Mouse (Mus musculus): ENCODE measurements around the gene Adamts8.

Adamts8 gene

GRCm38 (mm10) chr9:30921261-30922103 lies 20.9 kb upstream of the Adamts8 start:
- no peak for DNase-seq (ENCODE audit: low read depth, low spot score)

GRCm38 (mm10) chr9:30922197-30922894 lies 20.0 kb upstream of the Adamts8 start, which contains the start of gene Adamts15:
Gene Adamts15 (minus strand): TSS chr9:30922452.
- DNase-seq (ENCODE audit: low read depth, low spot score), result no peak

GRCm38 (mm10) chr9:30928759-30929158 lies 13.6 kb upstream of the Adamts8 start:
- no peak for DNase-seq (ENCODE audit: low read depth, low spot score)

GRCm38 (mm10) chr9:30932346-30932745 lies 10.0 kb upstream of the Adamts8 start:
- no peak for DNase-seq (ENCODE audit: low read depth, low spot score)

GRCm38 (mm10) chr9:30934827-30935226 lies 7.5 kb upstream of the Adamts8 start:
- no peak for DNase-seq (ENCODE audit: low read depth, low spot score)

- no peak for DNase-seq (ENCODE audit: low read depth, low spot score)
Observed at GRCm38 (mm10) chr9:30936674-30937438, 5.5 kb upstream of the Adamts8 start.

GRCm38 (mm10) chr9:30940328-30940727 lies 2.0 kb upstream of the Adamts8 start:
- DNase-seq (ENCODE audit: low read depth, low spot score), result peak; percentile 81

GRCm38 (mm10) chr9:30943341-30943740 lies 979 bp downstream of the Adamts8 start:
- no peak for DNase-seq (ENCODE audit: low read depth, low spot score)

- DNase-seq (ENCODE audit: low read depth, low spot score), result no peak
Observed at GRCm38 (mm10) chr9:30944234-30944633, 1.9 kb downstream of the Adamts8 start.

- DNase-seq (ENCODE audit: low read depth, low spot score), result no peak
Observed at GRCm38 (mm10) chr9:30945276-30945675, 2.9 kb downstream of the Adamts8 start.

GRCm38 (mm10) chr9:30949422-30949821 lies 7.1 kb downstream of the Adamts8 start:
- DNase-seq (ENCODE audit: low read depth, low spot score), result no peak

GRCm38 (mm10) chr9:30949971-30950370 lies 7.6 kb downstream of the Adamts8 start:
- DNase-seq (ENCODE audit: low read depth, low spot score), result no peak

- DNase-seq (ENCODE audit: low read depth, low spot score), result no peak
Observed at GRCm38 (mm10) chr9:30950592-30950991, 8.2 kb downstream of the Adamts8 start.

- no peak for DNase-seq (ENCODE audit: low read depth, low spot score)
Observed at GRCm38 (mm10) chr9:30951461-30951860, 9.1 kb downstream of the Adamts8 start.

- no peak for DNase-seq (ENCODE audit: low read depth, low spot score)
Observed at GRCm38 (mm10) chr9:30953287-30953686, 10.9 kb downstream of the Adamts8 start.

- DNase-seq (ENCODE audit: low read depth, low spot score), result no peak
Observed at GRCm38 (mm10) chr9:30955246-30955645, 12.9 kb downstream of the Adamts8 start.

GRCm38 (mm10) chr9:30963780-30964179 lies 21.4 kb downstream of the Adamts8 start:
- no peak for DNase-seq (ENCODE audit: low read depth, low spot score)

GRCm38 (mm10) chr9:30964685-30965084 lies 22.3 kb downstream of the Adamts8 start:
- no peak for DNase-seq (ENCODE audit: low read depth, low spot score)

GRCm38 (mm10) chr9:30966881-30967280 lies 24.5 kb downstream of the Adamts8 start:
- DNase-seq (ENCODE audit: low read depth, low spot score), result no peak

GRCm38 (mm10) chr9:30968130-30968529 lies 25.8 kb downstream of the Adamts8 start:
- no peak for DNase-seq (ENCODE audit: low read depth, low spot score)

- no peak for DNase-seq (ENCODE audit: low read depth, low spot score)
Observed at GRCm38 (mm10) chr9:30970001-30970400, 27.6 kb downstream of the Adamts8 start.

- no peak for DNase-seq (ENCODE audit: low read depth, low spot score)
Observed at GRCm38 (mm10) chr9:30971967-30972366, 29.6 kb downstream of the Adamts8 start.

Data from retina, postnatal 7 days (tissue).